Mouse (Mus musculus): Measurements from ENCODE around the gene Vmn1r103.
"Not testable (repeated sequence)": the region's sequence is repeated elsewhere in the genome, so short reads cannot be mapped to it uniquely, and the experiment has no call there.

The Vmn1r103 gene

DNA sequence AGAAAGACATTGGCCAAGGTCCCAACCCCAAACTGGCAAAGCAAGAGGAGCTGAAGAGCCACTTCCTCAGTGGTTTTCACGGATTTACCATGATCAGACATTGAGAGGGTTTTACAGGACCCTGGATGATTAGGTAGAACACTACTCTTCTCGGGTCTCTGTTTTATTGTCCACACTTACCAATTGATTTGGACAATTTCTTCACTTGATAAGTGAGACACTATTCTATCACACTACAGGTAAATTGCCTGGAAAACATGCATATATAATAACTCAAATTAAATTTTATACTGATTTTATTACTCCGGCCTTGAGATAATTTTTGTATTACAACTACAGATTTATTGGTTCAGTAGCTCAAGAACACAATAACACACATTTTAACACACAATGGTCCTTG is at the start of gene Vmn1r103:
Vmn1r103 (minus strand) TSS at position 101 of the 400 bp plus-strand sequence.
- ATAC-seq (ENCODE audit: low TSS enrichment), result not testable (repeated sequence)

DNA sequence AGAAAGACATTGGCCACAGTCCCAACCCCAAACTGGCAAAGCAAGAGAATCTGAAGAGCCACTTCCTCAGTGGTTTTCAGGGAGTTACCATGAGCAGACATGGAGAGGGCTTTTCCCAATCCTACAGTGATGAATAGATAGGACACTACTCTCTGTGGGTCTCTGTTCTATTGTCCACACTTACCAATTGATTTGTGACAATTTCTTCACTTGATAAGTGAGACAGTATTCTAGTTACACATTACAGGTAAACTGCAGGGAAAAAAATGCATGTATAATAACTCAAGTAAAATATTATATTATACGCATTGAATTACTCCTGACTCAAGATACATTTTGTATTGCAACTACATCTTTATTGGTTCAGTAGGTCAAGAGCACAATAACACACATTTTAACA is 35.3 kb upstream of the Vmn1r103 start, which contains the start of gene Gm5726:
Gm5726 (minus strand) TSS at position 101 of the 400 bp plus-strand sequence.
- ATAC-seq (ENCODE audit: low TSS enrichment), result not testable (repeated sequence)

- not testable (repeated sequence) for ATAC-seq (ENCODE audit: low TSS enrichment)
Measured at GRCm38 (mm10) chr7:20533537-20533936, 23.2 kb upstream of the Vmn1r103 start, which contains the start of gene Vmn1r104. Gene Vmn1r104, plus strand, starts transcription at chr7:20533837.

GRCm38 (mm10) chr7:20474825-20475224 is 35.5 kb downstream of the Vmn1r103 start, which contains the start of gene Gm10670:
Gene Gm10670, minus strand, starts transcription at chr7:20474925.
- not testable (repeated sequence) for ATAC-seq (ENCODE audit: low TSS enrichment)
